Mouse (Mus musculus) brain, embryonic 18.5 days (tissue): ENCODE data around the gene Tm6sf1.

ENCODE experiments used
- DNase-seq: peaks from one replicate; pipeline ENCODE4 v3.0.0-alpha.2; 2012; ENCODE audit warnings: low read depth, low spot score

Tm6sf1 gene

GRCm38 (mm10) chr7:81885128-81885527 is 26.3 kb downstream of the Tm6sf1 start:
- DNase-seq = no peak

GRCm38 (mm10) chr7:81899361-81899760 is 40.6 kb downstream of the Tm6sf1 start:
- DNase-seq = no peak

- DNase-seq = no peak
Observed at GRCm38 (mm10) chr7:81904094-81904493, 45.3 kb downstream of the Tm6sf1 start.

- DNase-seq = no peak
Observed at GRCm38 (mm10) chr7:81904926-81905325, 46.1 kb downstream of the Tm6sf1 start.

- no peak for DNase-seq
Observed at GRCm38 (mm10) chr7:81918316-81918715, 59.5 kb downstream of the Tm6sf1 start.

- DNase-seq = no peak
Observed at GRCm38 (mm10) chr7:81920314-81920713, 61.5 kb downstream of the Tm6sf1 start.

- DNase-seq = no peak
Observed at GRCm38 (mm10) chr7:81921379-81921952, 62.7 kb downstream of the Tm6sf1 start.

GRCm38 (mm10) chr7:81928998-81929397 is 70.2 kb downstream of the Tm6sf1 start:
- no peak for DNase-seq

GRCm38 (mm10) chr7:81932521-81933045 is 73.8 kb downstream of the Tm6sf1 start:
- no peak for DNase-seq

- no peak for DNase-seq
Observed at GRCm38 (mm10) chr7:81933061-81933600, 74.3 kb downstream of the Tm6sf1 start.

GRCm38 (mm10) chr7:81933601-81934266 is 74.9 kb downstream of the Tm6sf1 start:
- DNase-seq = no peak
